Mouse (Mus musculus): Measurements from ENCODE around the gene Irf2bp1.

DNA sequence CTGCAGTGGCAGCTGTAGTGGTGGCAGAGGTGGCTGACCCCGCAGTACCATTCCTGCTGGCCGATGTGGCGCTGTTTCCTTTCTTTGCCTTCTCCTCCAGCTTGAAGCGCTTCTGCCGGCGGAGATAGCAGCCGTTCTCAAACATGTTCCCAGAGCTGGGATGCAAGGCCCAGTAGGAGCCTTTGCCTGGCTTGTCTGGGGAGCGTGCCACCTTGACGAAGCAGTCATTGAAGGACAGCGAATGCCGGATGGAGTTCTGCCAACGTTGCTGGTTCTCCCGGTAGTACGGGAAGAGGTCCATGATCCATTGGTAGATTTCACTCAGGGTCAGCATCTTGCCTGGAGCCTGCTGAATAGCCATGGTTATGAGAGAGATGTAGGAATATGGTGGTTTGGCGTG, 10.6 kb downstream of the Irf2bp1 start:
- peak; percentile 11; the same call in 1 of the 2 replicates for TF ChIP-seq CTCF (IDR thresholded peaks at IDR 0.05; ENCODE audit: low read depth)
- no peak for TF ChIP-seq EP300 (optimal IDR thresholded peaks at IDR 0.05)
